Mouse (Mus musculus): ENCODE results near the gene Bag3. TPM values are rescaled to one million over a fixed set of nuclear protein-coding genes. Genes with fewer than 3 reads are reported as not detected.

The Bag3 gene
- polyA plus RNA-seq, 1 experiment from 2014 or later: 21.1 TPM

GRCm38 (mm10) chr7:128592118-128592935 is 68.9 kb downstream of the Bag3 start:
- Histone ChIP-seq H3K4me3 (ENCODE audit: low read depth, low read length) (peak overlapping the region; percentile 28), H3K4me1 (ENCODE audit: control insufficient read depth, insufficient read depth, low read length) (peaks cover 16% of the 10 kb centered on the region), H3K9ac (ENCODE audit: low read depth, low read length) (peak overlapping the region; percentile 39; the same call in 1 of the 2 replicates), H3K36me3 (ENCODE audit: control insufficient read depth, insufficient read depth, low read length) (no peaks in the 10 kb centered on the region), H3K9me3 (replicated peaks; ENCODE audit: control insufficient read depth, low read length) (peaks cover 3% of the 10 kb centered on the region; the same call in 1 of the 2 replicates), H3K27ac (ENCODE audit: low read depth, low read length) (peak overlapping the region; percentile 35; the same call in 1 of the 2 replicates), H3K27me3 (ENCODE audit: control insufficient read depth, insufficient read depth, low read length) (no peaks in the 10 kb centered on the region), H3K4me2 (peak overlapping the region; percentile 62)
- ATAC-seq (replicated peaks; ENCODE audit: insufficient number of reproducible peaks, low FRiP score, low TSS enrichment): no peak
- 9% methylated on average over 21 of the region's 21 CpGs for WGBS (ENCODE audit: insufficient replicate concordance)

- H3K36me3 ChIP-seq (ENCODE audit: control insufficient read depth, insufficient read depth, low read length): no peaks in the 10 kb centered on the region
- H3K4me1 ChIP-seq (ENCODE audit: control insufficient read depth, insufficient read depth, low read length): peaks cover 13% of the 10 kb centered on the region
- H3K4me2 ChIP-seq: peak overlapping the region; percentile 62
- no peak overlapping the region for H3K4me3 ChIP-seq (ENCODE audit: low read depth, low read length)
- peaks cover 3% of the 10 kb centered on the region; the same call in 1 of the 2 replicates for H3K9me3 ChIP-seq (replicated peaks; ENCODE audit: control insufficient read depth, low read length)
- no peaks in the 10 kb centered on the region for H3K27me3 ChIP-seq (ENCODE audit: control insufficient read depth, insufficient read depth, low read length)
- no peak overlapping the region for H3K27ac ChIP-seq (ENCODE audit: low read depth, low read length)
- no peak for ATAC-seq (replicated peaks; ENCODE audit: insufficient number of reproducible peaks, low FRiP score, low TSS enrichment)
- 12% methylated on average over 6 of the region's 6 CpGs for WGBS (ENCODE audit: insufficient replicate concordance)
- no peak overlapping the region for H3K9ac ChIP-seq (ENCODE audit: low read depth, low read length)
Measured at GRCm38 (mm10) chr7:128592936-128593241, 69.5 kb downstream of the Bag3 start.

GRCm38 (mm10) chr7:128596274-128596673 is 72.9 kb downstream of the Bag3 start:
- Histone ChIP-seq H3K9me3 (replicated peaks; ENCODE audit: control insufficient read depth, low read length) (peaks cover 3% of the 10 kb centered on the region; the same call in 1 of the 2 replicates), H3K27ac (ENCODE audit: low read depth, low read length) (no peak overlapping the region), H3K9ac (ENCODE audit: low read depth, low read length) (no peak overlapping the region), H3K36me3 (ENCODE audit: control insufficient read depth, insufficient read depth, low read length) (no peaks in the 10 kb centered on the region), H3K4me2 (no peak overlapping the region), H3K4me1 (ENCODE audit: control insufficient read depth, insufficient read depth, low read length) (peaks cover 12% of the 10 kb centered on the region), H3K27me3 (ENCODE audit: control insufficient read depth, insufficient read depth, low read length) (no peaks in the 10 kb centered on the region), H3K4me3 (ENCODE audit: low read depth, low read length) (no peak overlapping the region)
- ATAC-seq (replicated peaks; ENCODE audit: insufficient number of reproducible peaks, low FRiP score, low TSS enrichment): no peak
- WGBS (ENCODE audit: insufficient replicate concordance): 87% methylated on average over 2 of the region's 2 CpGs

Small RNA genes lying within 50 kb of the gene (microRNA-seq; reads per million reads assigned to microRNA genes)
- gene Gm24365 (ENCODE audit: borderline number of aligned reads): not detected

Other genes with a start within 250 kb of the Bag3 start
- gene BC017158, start 225.4 kb upstream of the Bag3 start, polyA plus RNA-seq (2014; fragmentation: Nextera tagmentation; extraction: Ambion mirVana): 18.1 and 18.2 TPM in 2 replicates
- 20.3 and 21.0 TPM in 2 replicates for gene Rgs10, start 104.9 kb upstream of the Bag3 start, polyA plus RNA-seq (2014; fragmentation: Nextera tagmentation; extraction: Ambion mirVana)
- gene Tial1, start 61.9 kb upstream of the Bag3 start, polyA plus RNA-seq (2014; fragmentation: Nextera tagmentation; extraction: Ambion mirVana): 26.0 and 26.6 TPM in 2 replicates
- 16.7 and 18.6 TPM in 2 replicates for gene Inpp5f, start 87.7 kb downstream of the Bag3 start, polyA plus RNA-seq (2014; fragmentation: Nextera tagmentation; extraction: Ambion mirVana)
- gene Mcmbp, start 216.9 kb downstream of the Bag3 start, polyA plus RNA-seq (2014; fragmentation: Nextera tagmentation; extraction: Ambion mirVana): 43.1 and 43.5 TPM in 2 replicates
- gene Sec23ip, start 221.3 kb downstream of the Bag3 start, polyA plus RNA-seq (2014; fragmentation: Nextera tagmentation; extraction: Ambion mirVana): 36.9 and 39.8 TPM in 2 replicates

All from heart, embryonic 11.5 days (tissue).